Mouse (Mus musculus) intestine, embryonic 14.5 days (tissue): Measurements from ENCODE around the gene Lrp8. TPM values are rescaled to one million over a fixed set of nuclear protein-coding genes. Genes with fewer than 3 reads are reported as not detected.

Experiments
- ATAC-seq: fragments of 200-750 bp; cut with Nextera tagmentation; replicated peaks from 2 replicates; pipeline ENCODE4 v1.8.0; 2017; ENCODE audit warnings: low read depth, moderate number of reproducible peaks, moderate TSS enrichment, moderate library complexity; ENCODE audit not compliant: low FRiP score, low TSS enrichment
- DNase-seq: peaks from one replicate; pipeline ENCODE4 v3.0.0-alpha.2; 2018; ENCODE audit warnings: low spot score
- H3K27ac ChIP-seq: fragments of 300-500 bp; sonication (generic); 2 replicates; pipeline ENCODE4 v1.5.1; 2014; ENCODE audit warnings: low read depth, mild to moderate bottlenecking, control low read depth
- H3K27me3 ChIP-seq: fragments of 300-500 bp; sonication (generic); replicated peaks from 2 replicates; pipeline ENCODE4 v1.6.1; 2014; ENCODE audit warnings: low read length, control low read depth; ENCODE audit not compliant: control insufficient read depth, insufficient read depth
- H3K36me3 ChIP-seq: fragments of 300-500 bp; sonication (generic); 2 replicates; pipeline ENCODE4 v1.6.1; 2014; ENCODE audit warnings: low read length, control low read depth; ENCODE audit not compliant: control insufficient read depth, insufficient read depth
- H3K4me1 ChIP-seq: fragments of 300-500 bp; sonication (generic); replicated peaks from 2 replicates; pipeline ENCODE4 v1.6.1; 2014; ENCODE audit warnings: low read length, control low read depth, mixed read lengths; ENCODE audit not compliant: control insufficient read depth, insufficient read depth
- H3K4me2 ChIP-seq: fragments of 300-500 bp; sonication (generic); 2 replicates; pipeline ENCODE4 v1.6.1; 2014; ENCODE audit warnings: low read length
- H3K4me3 ChIP-seq: fragments of 300-500 bp; sonication (generic); 2 replicates; pipeline ENCODE4 v1.5.1; 2014; ENCODE audit warnings: low read depth, low read length, control low read depth, mixed read lengths
- H3K9ac ChIP-seq: fragments of 300-500 bp; sonication (generic); 2 replicates; pipeline ENCODE4 v1.6.1; 2014; ENCODE audit warnings: mild to moderate bottlenecking, low read length
- H3K9me3 ChIP-seq: fragments of 300-500 bp; sonication (generic); 2 replicates; pipeline ENCODE4 v1.6.1; 2016; ENCODE audit warnings: low read length, control low read depth; ENCODE audit not compliant: control insufficient read depth
- WGBS: fragments of 180-500 bp; shearing (Covaris S2); extraction: QIAGEN DNeasy Blood & Tissue Kit; methylation state at CpG from one replicate; pipeline ENCODE4 v1.1.7; 2014; 5-methylcytosine and 5-hydroxymethylcytosine counted together
- polyA plus RNA-seq: library from polyadenylated mRNA; unstranded; fragments of >200 nt; fragmentation: Nextera tagmentation; extraction: Ambion mirVana; gene quantifications from 2 replicates; pipeline ENCODE4 v1.2.1, GENCODE M21; 2014

The Lrp8 gene
- polyA plus RNA-seq, 1 experiment from 2014 or later: 5.1 TPM

DNA sequence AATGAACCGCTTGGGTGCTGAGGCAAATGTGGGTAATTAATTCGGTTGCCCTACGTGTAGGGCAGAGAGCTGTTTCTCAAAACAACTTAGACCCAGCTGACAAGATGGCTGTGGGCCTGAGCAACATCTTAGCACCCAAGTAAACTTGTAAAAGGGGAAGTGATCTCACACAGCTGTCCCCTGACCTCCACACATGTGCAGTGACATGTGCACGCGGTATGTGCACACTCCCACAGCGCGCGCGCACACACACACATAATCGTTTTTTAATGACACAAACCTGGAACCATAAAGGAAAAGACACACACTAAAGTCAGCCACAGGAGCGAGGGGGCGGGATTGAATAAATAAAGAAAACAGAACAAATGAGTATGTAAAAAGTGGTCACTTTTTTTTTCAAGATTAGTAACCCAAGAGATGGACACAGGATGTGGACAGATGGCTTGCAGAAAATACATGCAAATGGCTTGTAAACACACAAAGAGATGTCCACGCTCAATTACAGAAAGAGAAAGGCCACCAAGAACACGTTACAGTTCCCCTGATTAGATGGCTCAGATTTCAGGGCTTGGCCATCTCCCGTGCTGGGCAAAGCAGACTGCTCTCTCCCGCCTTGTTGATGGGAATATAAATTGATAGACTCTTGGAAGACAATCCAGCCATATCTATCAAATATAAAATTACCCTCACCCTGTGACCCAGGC is 29.8 kb upstream of the Lrp8 start:
- no peaks in the 10 kb centered on the region for H3K36me3 ChIP-seq
- H3K4me2 ChIP-seq: no peak overlapping the region
- H3K27ac ChIP-seq: no peak overlapping the region
- no peak overlapping the region for H3K4me3 ChIP-seq
- no peaks in the 10 kb centered on the region for H3K27me3 ChIP-seq
- 80% methylated on average over 16 of the region's 16 CpGs for WGBS
- H3K4me1 ChIP-seq: no peaks in the 10 kb centered on the region; the same call in 1 of the 2 replicates
- DNase-seq (no peak), ATAC-seq (no peak)
- no peak overlapping the region for H3K9ac ChIP-seq
- no peaks in the 10 kb centered on the region for H3K9me3 ChIP-seq

DNA sequence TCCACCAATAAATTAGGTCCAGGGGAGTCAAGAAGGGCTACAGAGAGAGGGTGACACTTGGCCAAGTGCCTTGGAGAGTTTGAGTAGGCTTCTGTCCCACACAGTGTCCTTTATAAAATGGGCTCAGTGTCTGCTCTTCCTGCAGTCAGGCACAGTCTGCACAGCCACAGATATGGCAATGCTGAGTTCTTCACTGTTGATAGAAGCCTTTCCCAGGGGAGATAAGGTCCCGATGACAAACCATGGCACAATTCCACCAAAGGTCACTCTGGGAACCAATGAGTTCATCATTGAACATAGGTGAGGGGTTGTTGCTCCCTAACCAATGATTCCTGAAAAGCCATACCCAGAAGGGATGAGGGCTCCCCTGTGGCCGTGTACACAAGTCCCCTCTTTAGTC is 27.2 kb upstream of the Lrp8 start:
- DNase-seq: no peak
- Histone ChIP-seq H3K4me3 (no peak overlapping the region), H3K36me3 (no peaks in the 10 kb centered on the region), H3K9ac (no peak overlapping the region), H3K4me1 (no peaks in the 10 kb centered on the region; the same call in 1 of the 2 replicates), H3K27ac (no peak overlapping the region), H3K9me3 (no peaks in the 10 kb centered on the region), H3K27me3 (no peaks in the 10 kb centered on the region), H3K4me2 (no peak overlapping the region)
- WGBS: 65% methylated on average over 2 of the region's 2 CpGs
- ATAC-seq: no peak

DNA sequence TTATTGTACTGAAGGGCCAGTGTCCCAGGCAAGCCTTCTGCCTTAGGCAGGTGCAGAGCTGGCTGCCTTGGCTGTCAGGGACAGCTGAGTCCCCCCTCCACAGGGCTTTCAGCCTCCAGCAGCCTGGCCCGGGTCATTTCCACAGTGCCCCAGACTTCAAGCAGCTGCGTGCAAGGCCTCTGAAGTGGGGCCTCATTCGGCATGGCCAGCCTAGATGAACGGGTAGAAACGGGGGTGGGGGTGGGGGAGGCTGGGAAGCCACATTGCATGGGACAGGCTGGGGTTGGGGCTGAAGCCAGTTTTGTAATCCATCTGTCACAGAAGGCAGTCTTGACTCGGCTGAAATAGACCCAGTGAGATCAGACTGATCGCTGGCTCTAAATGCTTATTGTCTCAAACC is 26.4 kb upstream of the Lrp8 start:
- WGBS: 34% methylated on average over 7 of the region's 7 CpGs
- no peak overlapping the region for H3K27ac ChIP-seq

DNA sequence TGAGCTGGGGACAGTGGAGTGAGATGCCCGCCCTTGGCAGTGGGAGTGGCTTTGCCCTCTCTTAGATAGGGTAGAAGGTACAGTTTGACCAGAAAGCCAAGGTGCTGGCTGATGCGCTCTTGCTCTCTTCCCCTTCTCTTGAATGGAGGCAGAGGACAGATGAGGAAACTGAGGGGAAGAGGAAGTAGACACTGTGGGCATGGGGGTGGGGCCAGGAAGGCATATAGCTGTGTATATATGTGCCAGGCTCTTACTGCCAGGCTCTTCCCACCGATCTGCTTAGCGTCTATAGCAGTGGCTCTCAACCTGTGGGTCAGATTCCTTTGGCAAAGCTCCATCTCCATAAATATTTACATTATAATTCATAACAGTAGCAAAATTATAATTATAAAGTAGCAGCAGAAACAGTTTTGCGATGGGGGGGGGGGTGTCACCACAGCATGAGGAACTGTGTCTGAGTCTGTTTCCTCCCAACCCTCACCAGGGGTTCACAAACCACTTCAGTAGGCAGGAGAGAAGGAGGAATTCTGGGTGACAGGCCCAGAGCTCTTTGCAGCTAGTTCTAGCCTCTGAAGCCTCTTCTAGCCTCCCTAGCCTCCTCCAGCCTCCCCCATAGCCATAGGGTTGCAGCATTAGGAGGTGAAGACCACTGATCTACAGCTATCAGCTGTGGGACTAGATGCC is 24.9 kb upstream of the Lrp8 start:
- DNase-seq (no peak), ATAC-seq (no peak)
- H3K27me3 ChIP-seq: no peaks in the 10 kb centered on the region
- H3K36me3 ChIP-seq: no peaks in the 10 kb centered on the region
- H3K4me2 ChIP-seq: no peak overlapping the region
- no peaks in the 10 kb centered on the region for H3K9me3 ChIP-seq
- H3K9ac ChIP-seq: no peak overlapping the region
- H3K4me3 ChIP-seq: no peak overlapping the region
- H3K27ac ChIP-seq: no peak overlapping the region
- WGBS: 60% methylated on average over 5 of the region's 5 CpGs
- no peaks in the 10 kb centered on the region; the same call in 1 of the 2 replicates for H3K4me1 ChIP-seq

More for the DNA sequence above, 26.4 kb upstream of the Lrp8 start:
- no peaks in the 10 kb centered on the region for H3K27me3 ChIP-seq
- DNase-seq (no peak), ATAC-seq (no peak)
- no peaks in the 10 kb centered on the region for H3K9me3 ChIP-seq
- H3K9ac ChIP-seq: no peak overlapping the region
- no peak overlapping the region for H3K4me3 ChIP-seq
- H3K4me2 ChIP-seq: no peak overlapping the region
- H3K36me3 ChIP-seq: no peaks in the 10 kb centered on the region
- no peaks in the 10 kb centered on the region; the same call in 1 of the 2 replicates for H3K4me1 ChIP-seq

DNA sequence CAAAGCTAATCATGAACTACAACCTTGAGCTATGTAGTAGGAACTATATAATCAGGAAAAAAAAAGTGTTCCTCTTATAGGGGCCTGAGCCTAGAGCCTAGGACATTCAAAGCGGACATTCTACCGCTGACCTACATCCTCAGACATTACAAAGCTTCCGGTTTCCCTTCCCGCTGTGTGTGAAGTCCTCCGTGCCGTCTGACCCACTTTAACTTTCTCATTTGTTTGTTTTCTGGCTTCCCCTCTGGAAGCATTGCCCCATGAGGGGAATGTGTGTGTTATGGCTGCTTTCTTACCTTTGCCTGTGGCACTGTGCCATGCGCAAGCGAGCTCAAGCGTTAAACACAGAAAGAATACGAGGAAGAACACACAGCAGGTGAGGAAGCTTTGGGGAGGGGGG is 18.5 kb upstream of the Lrp8 start:
- WGBS: 61% methylated on average over 10 of the region's 10 CpGs
- Histone ChIP-seq H3K9ac (no peak overlapping the region), H3K9me3 (no peaks in the 10 kb centered on the region), H3K36me3 (no peaks in the 10 kb centered on the region), H3K27me3 (no peaks in the 10 kb centered on the region), H3K27ac (no peak overlapping the region), H3K4me2 (no peak overlapping the region), H3K4me1 (no peaks in the 10 kb centered on the region), H3K4me3 (no peak overlapping the region)
- ATAC-seq: no peak
- no peak for DNase-seq

DNA sequence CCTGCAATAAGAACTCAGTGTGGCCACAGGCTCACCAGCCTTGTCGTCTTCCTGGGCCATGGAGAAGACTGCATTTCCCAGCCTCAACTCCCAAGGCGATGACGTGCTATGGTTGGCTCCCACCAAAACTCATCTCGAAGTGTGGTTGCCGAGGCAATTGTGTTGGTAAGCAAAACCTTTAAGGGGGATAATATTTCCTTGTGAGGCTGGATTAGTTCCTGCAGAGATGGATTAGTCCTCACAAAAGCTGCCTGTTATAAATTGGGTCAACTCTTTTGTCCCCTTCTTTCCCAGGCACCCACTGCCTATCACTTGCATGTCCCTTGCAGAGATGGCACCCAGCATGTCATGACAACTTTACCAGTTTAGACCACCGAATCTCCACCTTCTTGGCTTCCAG is 13.2 kb upstream of the Lrp8 start:
- DNase-seq: no peak
- no peaks in the 10 kb centered on the region for H3K4me1 ChIP-seq
- ATAC-seq: no peak
- WGBS: 89% methylated on average over 6 of the region's 6 CpGs
- no peak overlapping the region for H3K27ac ChIP-seq
- no peak overlapping the region for H3K4me3 ChIP-seq
- H3K36me3 ChIP-seq: no peaks in the 10 kb centered on the region
- no peak overlapping the region for H3K4me2 ChIP-seq
- no peaks in the 10 kb centered on the region for H3K27me3 ChIP-seq
- H3K9me3 ChIP-seq: no peaks in the 10 kb centered on the region
- H3K9ac ChIP-seq: no peak overlapping the region

DNA sequence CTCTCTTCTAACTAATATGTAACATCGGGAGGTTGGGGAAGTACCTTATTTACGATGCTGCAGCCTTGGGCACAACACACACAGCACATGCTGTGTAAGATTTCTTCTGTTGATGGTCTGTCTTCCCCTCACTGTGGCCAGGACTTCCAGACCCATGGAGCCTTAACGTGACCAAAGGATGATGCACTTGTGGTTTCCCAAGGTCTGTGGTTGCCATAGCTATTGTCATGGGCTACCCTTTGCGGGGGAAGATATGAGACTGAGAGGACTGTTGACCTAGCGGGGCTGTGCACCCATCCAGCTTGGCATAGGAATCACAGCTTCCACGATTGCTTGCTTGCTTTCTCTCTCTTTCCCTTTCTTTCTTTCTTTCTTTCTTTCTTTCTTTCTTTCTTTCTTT is 1.3 kb upstream of the Lrp8 start:
- ATAC-seq: no peak
- no peak for DNase-seq
- H3K27ac ChIP-seq: no peak overlapping the region
- H3K4me2 ChIP-seq: no peak overlapping the region
- no peak overlapping the region for H3K9ac ChIP-seq
- WGBS: 82% methylated on average over 6 of the region's 6 CpGs
- H3K36me3 ChIP-seq: no peaks in the 10 kb centered on the region
- no peaks in the 10 kb centered on the region; the same call in 1 of the 2 replicates for H3K27me3 ChIP-seq
- no peak overlapping the region for H3K4me3 ChIP-seq
- no peaks in the 10 kb centered on the region for H3K9me3 ChIP-seq
- 0 out of 2 replicates have a peak, but pooled peaks cover 6% of the 10 kb centered on the region for H3K4me1 ChIP-seq

DNA sequence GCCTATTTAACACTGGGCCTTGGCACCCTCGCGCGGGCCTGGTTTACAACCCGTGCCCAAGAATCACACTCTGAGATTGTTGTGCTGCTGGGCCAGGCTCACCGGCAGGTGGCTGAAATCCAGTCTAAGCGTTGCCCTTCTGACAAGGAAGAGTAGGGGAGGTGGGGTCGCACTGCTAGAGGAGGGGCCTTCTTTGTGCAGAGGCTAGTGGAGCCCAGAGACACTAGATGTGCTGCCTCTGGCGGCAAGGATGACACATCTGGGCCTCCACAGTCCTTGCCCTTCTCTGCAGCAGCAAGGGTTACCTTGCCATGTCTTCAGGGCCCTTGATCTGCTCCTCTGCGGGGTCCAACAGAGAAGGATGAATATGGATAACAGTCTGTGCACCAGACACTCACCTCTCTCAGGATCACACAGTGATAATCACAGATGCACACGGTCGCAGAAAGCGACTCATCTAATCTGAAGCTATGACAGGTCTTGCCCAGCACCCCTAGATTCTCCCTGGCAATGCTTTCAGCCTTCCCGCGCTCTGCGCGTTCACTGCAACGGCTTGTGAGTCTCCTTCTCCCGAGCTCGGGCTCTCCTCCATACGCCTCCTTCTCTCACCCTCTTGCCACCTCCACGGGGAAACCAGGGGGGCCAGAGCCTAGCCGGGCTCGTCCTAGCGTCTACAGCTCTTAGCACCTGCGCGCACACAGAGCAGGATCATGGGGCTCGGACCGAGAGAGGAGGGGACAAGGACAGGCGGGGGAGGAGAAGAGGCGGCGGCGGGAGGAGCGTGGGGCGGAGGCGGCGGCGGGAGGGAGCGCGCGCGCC is 486 bp upstream of the Lrp8 start:
- H3K9me3 ChIP-seq: no peaks in the 10 kb centered on the region
- 0 out of 2 replicates have a peak, but pooled peaks cover 6% of the 10 kb centered on the region for H3K4me1 ChIP-seq
- peak; percentile 44 for ATAC-seq
- peak overlapping the region; percentile 64 for H3K27ac ChIP-seq
- H3K4me2 ChIP-seq: peak overlapping the region; percentile 100
- H3K27me3 ChIP-seq: no peaks in the 10 kb centered on the region; the same call in 1 of the 2 replicates
- peak overlapping the region; percentile 53 for H3K9ac ChIP-seq
- peak; percentile 90 for DNase-seq
- WGBS: 3% methylated on average over 37 of the region's 41 CpGs
- peak overlapping the region; percentile 57 for H3K4me3 ChIP-seq
- no peaks in the 10 kb centered on the region for H3K36me3 ChIP-seq
